Mouse (Mus musculus) midbrain, postnatal 0 days (tissue): ENCODE measurements around the gene Zc3h12c. TPM values are rescaled to one million over a fixed set of nuclear protein-coding genes. Genes with fewer than 3 reads are reported as not detected.
A peak's percentile ranks its signal among the peaks of the same experiment; 100 is the strongest.
"Not testable (repeated sequence)": the region's sequence is repeated elsewhere in the genome, so short reads cannot be mapped to it uniquely, and the experiment has no call there.

Experiments
- ATAC-seq: fragments of 200-750 bp; cut with Nextera tagmentation; 2 replicates; pipeline ENCODE4 v1.8.0; 2017; ENCODE audit warnings: moderate number of reproducible peaks, mild to moderate bottlenecking, moderate TSS enrichment, moderate library complexity; ENCODE audit not compliant: low FRiP score
- DNase-seq: peaks from one replicate; pipeline ENCODE4 v3.0.0-alpha.2; 2015; ENCODE audit warnings: low spot score
- H3K27ac ChIP-seq: fragments of 300-500 bp; sonication (generic); 2 replicates; pipeline ENCODE4 v1.5.1; 2014; ENCODE audit warnings: low read depth, mild to moderate bottlenecking, low read length, mixed read lengths
- H3K27me3 ChIP-seq: fragments of 300-500 bp; sonication (generic); 2 replicates; pipeline ENCODE4 v1.6.1; 2014; ENCODE audit warnings: low read length, control low read depth, mixed read lengths; ENCODE audit not compliant: insufficient read depth
- H3K36me3 ChIP-seq: fragments of 300-500 bp; sonication (generic); 2 replicates; pipeline ENCODE4 v1.6.1; 2014; ENCODE audit warnings: low read length, control low read depth, mixed read lengths; ENCODE audit not compliant: insufficient read depth
- H3K4me1 ChIP-seq: fragments of 300-500 bp; sonication (generic); 2 replicates; pipeline ENCODE4 v1.6.1; 2014; ENCODE audit warnings: mild to moderate bottlenecking, control low read depth, antibody characterized with exemption, low read length, mixed read lengths; ENCODE audit not compliant: insufficient read depth
- H3K4me2 ChIP-seq: fragments of 300-500 bp; sonication (generic); 2 replicates; pipeline ENCODE4 v1.6.1; 2014; ENCODE audit warnings: low read depth, mild to moderate bottlenecking, low read length, mixed read lengths; ENCODE audit not compliant: poor library complexity, severe bottlenecking
- H3K4me3 ChIP-seq: fragments of 300-500 bp; sonication (generic); 2 replicates; pipeline ENCODE4 v1.5.1; 2014; ENCODE audit warnings: low read depth, mild to moderate bottlenecking, low read length, moderate library complexity
- H3K9ac ChIP-seq: fragments of 300-500 bp; sonication (generic); replicated peaks from 2 replicates; pipeline ENCODE4 v1.6.1; 2014; ENCODE audit warnings: mild to moderate bottlenecking, low read length, moderate library complexity, mixed read lengths; ENCODE audit not compliant: poor library complexity, severe bottlenecking
- H3K9me3 ChIP-seq: fragments of 300-500 bp; sonication (generic); 2 replicates; pipeline ENCODE4 v1.6.1; 2016; ENCODE audit warnings: low read length, control low read depth
- CTCF ChIP-seq: IDR thresholded peaks from 2 replicates; pipeline ENCODE4 v1.5.1; 2016; ENCODE audit warnings: antibody characterized with exemption, mild to moderate bottlenecking
- WGBS: fragments of 180-500 bp; shearing (Covaris S2); extraction: QIAGEN DNeasy Blood & Tissue Kit; methylation state at CpG from one replicate; pipeline ENCODE4 v1.1.7; 2014; 5-methylcytosine and 5-hydroxymethylcytosine counted together
- polyA plus RNA-seq: library from polyadenylated mRNA; unstranded; fragments of >200 nt; fragmentation: Nextera tagmentation; extraction: Ambion mirVana; gene quantifications from 2 replicates; pipeline ENCODE4 v1.2.1, GENCODE M21; 2015
- total RNA-seq: library from RNA; depleted of rRNA; stranded (reverse); fragments of >200 nt; gene quantifications from 2 replicates; pipeline ENCODE4 v1.2.3, GENCODE M21; 2014

Zc3h12c gene
- total and polyA plus RNA-seq, 2 experiments from 2014 or later: 3.4 to 13.4 TPM

DNA sequence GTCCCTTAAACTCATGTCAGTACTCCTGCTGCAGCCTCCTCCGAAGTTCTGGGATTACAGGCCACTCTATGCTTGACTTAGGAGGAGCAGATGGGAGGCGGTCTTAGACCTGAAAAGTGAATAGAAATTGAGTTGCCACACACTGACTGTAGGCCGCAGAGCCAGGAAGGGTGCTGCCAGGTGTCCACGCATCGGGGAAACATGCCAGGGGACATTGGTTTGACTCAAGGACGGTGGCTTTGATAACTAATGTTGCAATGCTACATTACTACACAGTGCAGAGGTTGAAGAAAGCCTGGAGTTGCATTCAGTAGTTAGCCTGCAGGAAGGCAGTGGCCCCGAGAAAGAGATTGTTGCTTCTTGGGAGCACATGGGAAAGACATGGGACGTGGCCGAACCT, 76.6 kb downstream of the Zc3h12c start:
- no peak overlapping the region for H3K9ac ChIP-seq
- H3K27ac ChIP-seq: no peak overlapping the region
- 92% methylated on average over 9 of the region's 9 CpGs for WGBS
- peaks cover 11% of the 10 kb centered on the region for H3K36me3 ChIP-seq
- no peaks in the 10 kb centered on the region for H3K4me1 ChIP-seq
- H3K27me3 ChIP-seq: no peaks in the 10 kb centered on the region
- no peak overlapping the region for H3K4me2 ChIP-seq
- H3K4me3 ChIP-seq: no peak overlapping the region
- TF ChIP-seq CTCF: no peak
- DNase-seq (no peak), ATAC-seq (no peak)
- H3K9me3 ChIP-seq: no peaks in the 10 kb centered on the region

DNA sequence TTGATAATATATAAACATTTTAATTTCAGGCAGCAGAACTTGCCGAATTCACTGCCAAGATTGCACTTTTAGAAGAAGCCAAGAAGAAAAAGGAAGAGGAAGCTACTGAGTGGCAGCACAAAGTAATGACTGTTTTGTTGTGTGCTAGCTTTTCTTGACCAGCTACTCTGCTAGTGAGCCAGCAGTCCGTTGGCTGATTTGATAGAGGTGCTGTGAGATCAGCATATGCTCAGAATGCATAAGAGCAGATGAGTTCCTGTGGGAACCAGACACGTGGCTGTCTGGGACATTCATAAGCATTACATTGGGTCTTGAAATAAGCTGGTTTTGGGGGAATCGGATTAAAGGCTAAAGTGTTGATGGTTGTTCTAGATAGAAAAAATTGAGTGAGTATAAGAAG, 86.0 kb downstream of the Zc3h12c start:
- Histone ChIP-seq H3K9ac (no peak overlapping the region), H3K4me3 (no peak overlapping the region), H3K4me1 (no peaks in the 10 kb centered on the region), H3K4me2 (no peak overlapping the region), H3K36me3 (peaks cover 30% of the 10 kb centered on the region), H3K27me3 (no peaks in the 10 kb centered on the region), H3K9me3 (no peaks in the 10 kb centered on the region), H3K27ac (no peak overlapping the region)
- DNase-seq (no peak), ATAC-seq (no peak)
- 59% methylated on average over 4 of the region's 4 CpGs for WGBS
- TF ChIP-seq CTCF: no peak

DNA sequence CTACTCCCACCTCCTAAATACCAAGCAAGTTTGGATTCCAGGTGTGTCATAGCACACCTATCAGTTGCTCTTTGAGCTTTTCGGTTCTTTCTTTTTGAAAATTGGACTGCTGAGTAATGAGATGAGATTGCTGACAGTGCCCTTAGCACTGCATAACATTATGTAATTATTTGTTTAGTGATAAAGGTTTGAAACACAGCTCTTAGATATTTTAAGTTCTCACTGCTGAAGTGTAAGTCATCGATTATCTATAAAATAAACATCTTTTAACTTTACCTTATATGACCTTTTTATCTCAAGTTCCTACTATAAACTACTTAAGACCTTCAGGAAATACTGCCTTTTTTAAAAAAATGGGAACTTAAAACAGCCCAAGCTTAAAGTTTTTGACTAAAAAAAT, 86.4 kb downstream of the Zc3h12c start:
- 94% methylated on average over 2 of the region's 2 CpGs for WGBS
- Histone ChIP-seq H3K27me3 (no peaks in the 10 kb centered on the region), H3K36me3 (peaks cover 29% of the 10 kb centered on the region), H3K9ac (no peak overlapping the region), H3K27ac (no peak overlapping the region), H3K4me2 (no peak overlapping the region), H3K9me3 (no peaks in the 10 kb centered on the region), H3K4me3 (no peak overlapping the region), H3K4me1 (no peaks in the 10 kb centered on the region)
- ATAC-seq (no peak), DNase-seq (no peak)
- no peak for TF ChIP-seq CTCF

DNA sequence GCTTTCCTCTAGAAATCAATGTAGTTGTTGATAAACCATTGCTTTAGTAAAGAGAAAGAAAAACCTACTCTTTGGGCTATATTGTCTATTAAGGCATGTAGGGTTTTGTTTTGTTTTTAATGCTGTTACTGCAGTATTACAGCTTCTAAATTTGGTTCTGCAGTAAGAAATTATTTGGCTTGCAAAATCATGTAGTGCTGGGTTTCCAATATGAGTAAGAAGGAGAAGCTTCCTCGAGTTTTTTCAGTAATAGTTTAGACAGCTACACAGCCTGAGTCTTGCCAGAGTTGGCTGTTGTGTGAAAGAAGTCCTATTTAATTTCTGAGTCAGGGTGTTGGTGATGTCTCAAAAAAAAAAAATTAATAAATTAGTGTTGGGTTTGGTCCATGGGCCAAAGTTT, 90.7 kb downstream of the Zc3h12c start:
- H3K9me3 ChIP-seq: no peaks in the 10 kb centered on the region
- no peak overlapping the region for H3K9ac ChIP-seq
- H3K4me3 ChIP-seq: no peak overlapping the region
- WGBS: 91% methylated on average over 1 of the region's 1 CpGs
- no peak overlapping the region for H3K4me2 ChIP-seq
- H3K36me3 ChIP-seq: peaks cover 12% of the 10 kb centered on the region
- no peak for DNase-seq
- H3K27ac ChIP-seq: no peak overlapping the region
- TF ChIP-seq CTCF: no peak
- H3K27me3 ChIP-seq: no peaks in the 10 kb centered on the region
- no peak for ATAC-seq
- no peaks in the 10 kb centered on the region for H3K4me1 ChIP-seq

DNA sequence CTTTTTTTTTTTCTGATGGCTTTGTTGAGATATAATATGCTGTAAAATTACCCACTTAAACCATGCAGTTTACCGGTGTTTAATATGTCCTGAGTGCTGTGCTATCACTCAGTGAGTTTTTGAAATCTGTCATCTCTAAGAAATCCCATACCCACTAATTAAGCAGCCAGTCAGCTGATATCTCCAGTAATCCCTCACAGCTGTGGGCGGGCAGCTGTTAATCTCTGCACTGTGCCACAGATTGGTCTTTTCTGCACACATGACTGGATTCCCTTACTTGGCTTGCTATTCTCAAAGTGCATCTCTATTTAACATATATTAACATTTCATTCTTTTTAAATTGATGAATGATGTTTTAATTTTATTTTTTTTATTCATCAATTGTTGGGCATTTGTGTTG, 92.3 kb downstream of the Zc3h12c start:
- Histone ChIP-seq H3K4me1 (no peaks in the 10 kb centered on the region), H3K36me3 (peaks cover 10% of the 10 kb centered on the region), H3K27me3 (no peaks in the 10 kb centered on the region), H3K27ac (no peak overlapping the region), H3K9me3 (no peaks in the 10 kb centered on the region), H3K4me2 (no peak overlapping the region), H3K4me3 (no peak overlapping the region), H3K9ac (no peak overlapping the region)
- WGBS: 73% methylated on average over 2 of the region's 2 CpGs
- ATAC-seq (no peak), DNase-seq (no peak)
- no peak for TF ChIP-seq CTCF

DNA sequence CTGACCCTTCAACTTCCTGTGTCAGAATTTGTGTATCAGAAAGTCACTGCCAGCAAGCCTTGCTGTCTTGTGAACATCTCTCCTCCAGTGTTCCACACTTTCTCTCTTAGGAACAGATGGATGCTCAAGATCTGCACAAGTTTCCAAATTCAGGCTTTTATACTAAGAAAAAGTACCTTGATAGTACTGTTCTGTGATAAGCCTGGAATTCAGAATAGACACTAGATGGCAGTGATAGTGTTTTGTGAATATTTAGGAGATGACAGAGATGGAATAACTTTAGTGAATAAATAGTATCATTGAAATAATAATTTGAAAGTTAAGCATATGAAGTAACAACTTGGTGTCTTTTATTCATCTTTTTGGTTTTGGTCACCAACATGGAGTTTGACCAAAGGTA, 96.2 kb downstream of the Zc3h12c start:
- no peaks in the 10 kb centered on the region for H3K9me3 ChIP-seq
- no peaks in the 10 kb centered on the region for H3K27me3 ChIP-seq
- H3K36me3 ChIP-seq: peaks cover 29% of the 10 kb centered on the region
- no peak for ATAC-seq
- H3K4me2 ChIP-seq: no peak overlapping the region
- peak; percentile 15 for DNase-seq
- H3K4me3 ChIP-seq: no peak overlapping the region
- no peaks in the 10 kb centered on the region for H3K4me1 ChIP-seq
- peak; percentile 63 for TF ChIP-seq CTCF
- H3K9ac ChIP-seq: no peak overlapping the region
- no peak overlapping the region for H3K27ac ChIP-seq

DNA sequence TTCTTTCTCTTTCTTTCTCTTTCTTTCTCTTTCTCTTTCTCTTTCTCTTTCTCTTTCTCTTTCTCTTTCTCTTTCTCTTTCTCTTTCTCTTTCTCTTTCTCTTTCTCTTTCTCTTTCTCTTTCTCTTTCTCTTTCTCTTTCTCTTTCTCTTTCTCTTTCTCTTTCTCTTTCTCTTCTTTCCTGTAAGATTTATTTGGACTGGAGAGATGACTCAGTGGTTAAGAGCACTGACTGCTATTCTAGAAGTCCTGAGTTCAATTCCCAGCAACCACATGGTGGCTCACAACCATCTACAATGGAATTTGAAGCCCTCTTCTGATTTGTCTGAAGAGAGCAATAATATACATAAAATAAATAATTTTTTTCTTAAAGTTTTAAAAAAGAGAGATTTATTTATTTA, 97.0 kb downstream of the Zc3h12c start:
- not testable (repeated sequence) for H3K4me3 ChIP-seq, H3K4me1 ChIP-seq, H3K27ac ChIP-seq, H3K9ac ChIP-seq, H3K9me3 ChIP-seq, H3K4me2 ChIP-seq, H3K27me3 ChIP-seq, DNase-seq, ATAC-seq
- H3K36me3 ChIP-seq: peaks cover 30% of the 10 kb centered on the region
